Mouse (Mus musculus) C2C12 (cell line): ENCODE measurements at regions not wholly inside any gene's neighbourhood (a gene's known extent, or its start where the extent isn't known, plus 50 kb on each side); places are given as distances from the start of the nearest gene placed in this dataset.

ENCODE experiments used
- CEBPB ChIP-seq: IDR thresholded peaks from one replicate; pipeline ENCODE4 v1.6.1; 2011; ENCODE audit warnings: low read depth, mild to moderate bottlenecking, control low read depth, moderate library complexity
- CTCF ChIP-seq: IDR thresholded peaks from one replicate; pipeline ENCODE4 v1.5.1; 2011; ENCODE audit not compliant: control insufficient read depth, insufficient read depth, insufficient read length
- MAX ChIP-seq: IDR thresholded peaks from one replicate; pipeline ENCODE4 v1.6.1; 2011; ENCODE audit warnings: mild to moderate bottlenecking, control low read depth
- MYOG ChIP-seq: IDR thresholded peaks from one replicate; pipeline ENCODE4 v1.6.1; 2011; ENCODE audit not compliant: control insufficient read depth, insufficient read length; ENCODE audit errors: extremely low read depth
- USF1 ChIP-seq: IDR thresholded peaks from one replicate; pipeline ENCODE4 v1.6.1; 2011; ENCODE audit warnings: low read depth, mild to moderate bottlenecking, control low read depth, moderate library complexity

- TF ChIP-seq CTCF (no peak), MAX (no peak), CEBPB (no peak), USF1 (no peak), MYOG (no peak)
These were observed 115.5 kb upstream of the Atp1b1 start for GRCm38 (mm10) chr1:164573639-164574038.
